Mouse (Mus musculus) thymus, postnatal 4 days (tissue): ENCODE results near the gene Sqor.
A peak's percentile ranks its signal among the peaks of the same experiment; 100 is the strongest.

ENCODE experiments used
- DNase-seq: peaks from one replicate; pipeline ENCODE4 v3.0.0; 2021

Gene Sqor

GRCm38 (mm10) chr2:122765071-122765793, at the start of gene Sqor:
Gene Sqor, plus strand, starts transcription at chr2:122765237.
- peak; percentile 65 for DNase-seq

DNA sequence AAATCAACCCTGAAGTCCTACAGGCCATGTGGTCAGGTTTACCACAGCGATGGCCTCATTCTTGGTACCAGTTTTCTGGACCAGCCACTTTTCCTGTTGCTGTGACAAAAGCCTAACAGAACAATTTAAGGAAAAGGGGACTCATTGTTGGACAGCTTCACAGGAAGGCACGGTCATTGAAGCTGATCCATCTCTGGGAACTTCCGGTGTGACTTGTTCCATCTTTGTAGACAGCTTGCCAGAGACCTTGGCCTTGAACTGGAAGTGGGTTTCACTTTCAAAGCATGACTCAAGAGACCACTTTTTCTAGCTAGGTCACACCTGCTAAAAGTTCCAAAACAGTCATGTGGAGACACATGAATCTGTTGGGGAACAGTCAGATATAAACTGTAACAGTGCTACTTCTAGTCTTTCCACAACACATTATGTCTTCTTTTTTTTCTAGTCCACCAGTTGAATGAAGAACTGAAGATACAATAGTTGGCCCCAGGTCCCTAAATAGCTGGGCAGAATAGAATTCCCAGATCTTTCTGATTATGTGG, 48.7 kb upstream of the Sqor start:
- DNase-seq: no peak

DNA sequence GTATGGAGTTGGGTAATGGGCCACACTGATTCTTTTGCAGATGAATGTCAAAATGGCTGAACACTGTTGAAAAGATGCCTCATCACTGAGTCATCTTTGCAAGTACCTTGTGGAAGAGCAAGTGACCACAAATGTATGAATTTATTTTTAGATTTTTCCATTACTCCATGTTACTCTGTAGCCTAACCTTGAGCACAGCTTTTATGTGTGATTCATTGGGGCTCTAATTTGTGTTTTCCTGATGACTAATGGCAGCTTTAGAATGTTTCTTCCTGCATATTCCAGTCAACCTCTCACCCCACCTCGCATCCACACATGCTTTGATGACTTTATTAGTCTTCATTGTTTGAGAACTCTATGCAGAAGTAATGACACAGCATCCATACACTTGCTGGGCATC, 45.8 kb upstream of the Sqor start:
- no peak for DNase-seq

DNA sequence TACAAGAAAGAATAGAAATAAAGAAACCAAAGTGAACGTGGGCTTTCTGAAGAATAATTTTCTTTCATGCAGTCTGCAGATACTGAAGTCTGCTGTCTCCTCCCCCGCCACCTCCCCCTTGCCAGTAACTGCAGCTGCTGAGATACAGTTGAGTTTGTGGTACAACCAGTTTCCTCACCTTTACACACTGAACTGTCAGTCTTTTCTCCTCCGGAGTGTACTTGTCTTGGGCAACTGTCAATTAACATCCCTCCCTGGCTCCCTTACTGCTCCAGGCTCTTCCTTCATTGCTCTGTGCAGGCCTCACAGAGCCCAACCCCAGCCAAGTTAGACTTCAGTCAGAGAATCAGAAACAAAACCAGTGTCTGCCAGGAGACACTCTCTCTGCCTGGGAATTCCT, 44.5 kb upstream of the Sqor start:
- peak; percentile 73 for DNase-seq

DNA sequence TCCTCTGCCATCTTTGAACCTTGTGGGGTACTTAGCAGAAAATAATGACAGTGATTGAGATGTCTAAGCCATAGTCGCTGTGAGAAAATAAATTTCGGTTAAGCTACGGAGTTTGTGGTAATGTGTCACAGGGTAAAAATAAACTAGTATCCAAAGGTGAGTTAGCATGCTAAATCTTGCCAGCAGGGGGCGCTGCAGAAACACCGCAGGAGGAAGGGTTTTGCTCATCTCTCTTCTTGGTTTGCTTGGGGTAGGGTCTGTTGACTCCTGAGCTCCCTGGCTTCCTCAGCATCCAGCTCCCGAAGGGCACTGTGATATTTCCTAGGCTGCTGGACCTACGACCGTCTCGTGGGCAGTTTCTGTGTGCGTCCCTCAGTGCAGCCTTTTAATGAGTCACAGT, 39.4 kb upstream of the Sqor start:
- DNase-seq: peak; percentile 84

GRCm38 (mm10) chr2:122731456-122731855, 33.6 kb upstream of the Sqor start:
- no peak for DNase-seq

DNA sequence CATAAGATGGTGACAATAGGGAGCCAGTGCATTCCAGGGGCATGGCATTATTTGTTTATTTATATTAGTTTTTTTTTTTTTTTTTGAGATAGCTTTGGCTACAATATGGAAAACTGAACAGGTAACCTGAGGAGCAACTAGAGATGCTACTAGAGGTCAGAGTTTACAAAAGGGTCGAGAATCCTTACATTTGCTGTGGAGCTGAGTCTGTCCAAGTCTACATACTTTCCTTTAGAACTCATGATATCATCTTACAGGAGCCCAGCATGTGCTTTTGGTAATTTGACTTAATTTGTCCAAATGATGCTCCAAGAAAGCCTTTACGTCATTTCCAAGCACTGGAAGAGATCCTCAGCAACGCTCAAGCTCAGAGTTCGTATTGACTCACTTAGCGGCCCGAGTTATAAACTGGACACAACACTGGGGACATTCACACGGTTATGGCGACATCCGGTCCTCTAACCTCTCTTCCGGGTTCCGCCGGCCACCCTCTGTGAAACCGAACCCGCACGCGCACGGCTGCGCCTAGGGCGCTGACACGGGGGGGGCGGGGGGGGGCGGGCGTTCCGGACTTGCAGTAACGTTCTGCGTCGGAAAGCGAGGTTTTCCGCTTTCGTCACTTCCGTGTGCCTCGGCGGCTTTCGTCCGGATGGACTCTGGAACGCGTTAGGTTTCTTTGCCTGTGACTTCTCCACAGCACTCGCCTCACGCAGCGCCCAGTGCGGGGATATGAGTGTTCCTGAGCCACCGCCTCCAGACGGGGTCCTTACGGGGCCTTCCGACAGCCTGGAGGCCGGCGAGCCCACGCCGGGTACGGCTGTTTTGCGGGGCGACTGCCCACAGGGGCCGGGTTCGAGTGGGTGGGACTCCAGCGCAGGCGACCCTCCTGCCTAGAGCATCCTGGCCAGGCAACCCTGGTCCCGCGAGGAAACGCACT, 26.9 kb upstream of the Sqor start, which contains the start of gene Bloc1s6:
Gene Bloc1s6 (plus strand): TSS at position 610 of the 937 bp plus-strand sequence.
- peak; percentile 90 for DNase-seq

- DNase-seq: no peak
These were observed 26.0 kb upstream of the Sqor start for GRCm38 (mm10) chr2:122739023-122739422.

- no peak for DNase-seq
These were observed 18.6 kb upstream of the Sqor start for GRCm38 (mm10) chr2:122746461-122746860.

DNA sequence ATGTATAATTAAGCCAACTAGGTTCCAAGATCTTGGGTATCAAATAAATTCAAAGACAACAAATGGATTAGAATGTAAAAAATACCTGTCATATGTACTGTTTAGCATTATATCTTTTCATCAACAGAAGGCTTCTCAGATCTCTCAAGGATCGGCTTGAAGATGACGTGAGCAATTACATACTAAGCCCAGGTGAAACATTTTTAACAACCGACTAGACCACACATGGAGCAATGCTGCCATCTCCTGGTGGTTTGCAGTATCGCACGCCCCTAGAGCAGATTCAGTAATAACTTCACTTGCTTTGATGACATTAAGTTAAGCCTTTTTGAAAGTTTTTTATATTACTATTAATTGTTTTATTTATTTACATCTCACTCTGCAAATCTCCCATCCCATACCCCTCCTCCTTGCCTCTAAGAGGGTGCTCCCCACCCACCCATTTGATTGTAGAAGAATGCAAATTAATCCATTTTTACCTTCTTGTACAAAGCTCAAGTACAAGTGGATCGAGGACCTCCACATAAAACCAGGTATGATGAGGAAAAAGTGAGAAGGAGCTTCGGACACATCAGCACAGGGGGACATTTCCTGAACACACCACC, 11.2 kb upstream of the Sqor start:
- peak; percentile 82 for DNase-seq

GRCm38 (mm10) chr2:122759791-122760190, 5.2 kb upstream of the Sqor start:
- DNase-seq: no peak

GRCm38 (mm10) chr2:122762991-122763390, 2.0 kb upstream of the Sqor start:
- DNase-seq: no peak

DNA sequence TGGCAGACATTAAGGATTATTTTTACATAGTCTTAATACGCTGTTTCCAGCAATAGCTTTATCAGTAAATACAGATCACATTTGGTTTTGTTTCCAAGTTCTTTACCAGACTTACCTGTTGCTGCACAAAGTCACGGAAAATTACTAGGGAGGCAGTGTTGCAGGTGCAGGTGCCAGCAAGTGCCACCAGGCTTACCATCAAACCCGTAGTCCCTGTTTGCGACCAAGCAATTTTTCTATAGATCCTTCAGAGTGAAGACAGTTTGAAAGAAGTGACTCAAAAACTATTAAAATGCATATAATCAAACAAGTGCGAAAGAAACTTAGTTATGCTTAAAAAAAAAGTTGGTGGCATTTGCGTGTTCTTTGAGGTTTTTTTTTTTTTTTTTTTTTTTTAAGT, 511 bp upstream of the Sqor start:
- peak; percentile 22 for DNase-seq

DNA sequence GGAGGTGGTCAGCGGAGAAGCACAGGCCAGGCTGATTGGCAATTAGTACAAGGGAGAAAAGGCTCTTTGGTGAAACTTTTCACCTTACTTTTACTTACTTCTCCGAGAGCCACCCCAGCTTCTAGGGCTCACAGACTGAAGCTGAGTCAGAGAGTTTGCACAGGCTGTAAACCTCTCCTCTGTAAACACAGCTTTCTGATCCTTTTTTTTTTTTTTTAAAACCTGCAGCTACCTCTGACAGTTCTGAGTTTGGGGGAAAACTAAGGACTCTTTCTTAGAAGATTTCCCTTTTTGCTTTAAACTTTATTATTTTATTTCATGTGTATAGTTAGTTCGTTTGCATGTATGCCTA, 733 bp downstream of the Sqor start:
- no peak for DNase-seq

DNA sequence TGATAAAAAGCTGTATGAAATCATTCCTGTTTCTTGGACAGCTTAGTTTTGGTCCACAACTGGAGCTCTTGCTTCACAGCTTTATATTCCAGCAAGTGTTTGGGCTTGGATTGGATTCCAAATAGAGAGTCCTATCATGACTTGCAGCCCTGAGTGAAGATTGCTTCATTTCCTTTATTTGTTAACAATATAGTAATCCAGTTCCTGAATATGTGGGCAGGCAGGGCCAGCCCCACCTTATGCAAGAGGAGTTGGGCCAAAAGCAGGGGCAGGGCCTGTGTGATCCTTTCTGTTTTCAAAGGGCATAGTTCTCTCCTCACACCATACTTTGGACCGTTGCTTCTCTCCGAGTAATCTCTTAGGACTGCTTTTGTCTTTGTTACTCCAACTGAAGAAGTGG, 6.0 kb downstream of the Sqor start:
- no peak for DNase-seq

- no peak for DNase-seq
These were observed 7.9 kb downstream of the Sqor start for GRCm38 (mm10) chr2:122772899-122773298.

DNA sequence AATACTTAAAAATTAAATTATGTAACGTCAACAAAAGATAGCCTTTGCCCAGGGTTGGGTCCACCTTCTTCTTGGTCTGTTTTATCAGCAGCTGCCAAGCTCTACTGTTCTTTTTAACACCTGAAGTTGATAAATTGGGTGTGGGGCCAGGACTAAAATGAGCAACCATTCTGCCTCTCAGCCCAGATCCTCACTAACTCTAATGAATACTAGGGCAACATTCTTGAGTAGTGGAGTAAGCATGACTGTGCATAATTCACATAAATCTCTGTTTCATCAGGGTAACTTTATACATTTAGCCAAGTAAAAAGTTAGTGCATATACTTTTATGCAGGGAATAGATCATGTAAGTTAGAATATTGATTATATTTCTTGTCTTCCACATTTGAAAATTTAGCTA, 10.5 kb downstream of the Sqor start:
- no peak for DNase-seq

GRCm38 (mm10) chr2:122776823-122777222, 11.8 kb downstream of the Sqor start:
- DNase-seq: no peak

DNA sequence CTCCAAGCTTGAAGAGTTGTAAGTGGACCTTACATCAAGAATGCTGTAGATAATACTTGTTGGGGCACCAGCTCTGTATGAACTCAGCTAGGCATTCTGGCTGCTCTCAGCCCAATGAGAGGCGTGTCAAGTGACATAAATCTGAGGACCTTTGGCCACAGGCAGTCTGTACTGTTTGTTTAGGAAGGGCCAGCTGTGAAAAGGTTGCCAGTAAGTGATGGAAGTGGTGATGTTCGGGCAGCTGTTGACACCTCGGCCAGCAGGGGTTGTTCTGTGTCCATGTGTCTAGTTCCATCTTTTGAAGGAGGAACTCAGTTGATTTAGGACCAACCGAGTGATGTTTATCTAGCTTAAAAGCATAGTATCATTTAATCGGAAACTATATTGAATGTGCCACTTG, 14.9 kb downstream of the Sqor start:
- DNase-seq: no peak

DNA sequence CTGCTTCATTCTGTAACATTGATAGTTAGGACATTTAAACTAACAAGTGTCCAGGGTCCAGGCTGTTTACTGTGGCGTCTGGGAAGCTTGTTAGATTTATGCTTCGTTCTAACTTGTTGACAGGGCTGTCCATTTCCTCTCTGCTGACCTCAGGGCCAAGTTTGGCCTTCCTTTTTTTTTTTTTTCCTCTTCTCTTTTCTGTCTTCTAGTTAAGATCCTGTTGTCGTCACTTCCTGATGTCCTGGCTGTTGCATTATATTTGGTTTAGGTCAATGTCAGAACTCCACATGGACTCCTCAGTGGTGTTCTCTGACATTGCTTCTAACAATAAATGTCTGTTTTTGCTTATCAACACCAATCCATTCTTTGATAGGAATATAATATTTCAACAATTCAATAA, 15.4 kb downstream of the Sqor start:
- DNase-seq: no peak

- DNase-seq: peak; percentile 22
These were observed 16.7 kb downstream of the Sqor start for GRCm38 (mm10) chr2:122781590-122782356.

GRCm38 (mm10) chr2:122783730-122784129, 18.7 kb downstream of the Sqor start:
- no peak for DNase-seq

DNA sequence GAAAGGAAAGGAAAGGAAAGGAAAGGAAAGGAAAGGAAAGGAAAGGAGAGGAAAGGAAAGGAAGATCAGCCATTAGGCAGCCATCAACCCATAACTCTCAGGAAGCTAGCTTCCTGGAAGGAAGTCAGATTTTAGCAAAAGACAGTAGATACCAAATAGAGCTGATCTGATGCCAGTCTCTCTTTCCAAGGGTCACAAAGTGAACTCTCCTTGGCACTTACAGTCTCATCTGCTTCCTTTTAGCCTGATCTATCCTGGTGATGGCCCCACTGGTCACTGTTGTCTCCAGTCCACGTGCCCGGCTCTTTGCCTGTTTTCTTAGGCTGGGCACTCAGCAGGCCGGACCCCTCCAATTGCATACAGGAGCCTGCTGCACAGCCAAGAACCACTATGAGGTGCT, 19.7 kb downstream of the Sqor start:
- no peak for DNase-seq
